Mouse (Mus musculus) liver, adult 2 months (tissue): Measurements from ENCODE around the gene Gpcpd1.

Source experiments
- CTCF ChIP-seq: fragments of 200-500 bp; IDR thresholded peaks from 2 replicates; pipeline ENCODE4 v1.5.1; 2011; ENCODE audit warnings: low read depth, low read length, control low read depth
- POLR2A ChIP-seq: fragments of 200-500 bp; IDR thresholded peaks from 2 replicates; pipeline ENCODE4 v1.6.1; 2011; ENCODE audit warnings: low read length, control low read depth; ENCODE audit not compliant: insufficient read depth; ENCODE audit errors: extremely low read depth

DNA sequence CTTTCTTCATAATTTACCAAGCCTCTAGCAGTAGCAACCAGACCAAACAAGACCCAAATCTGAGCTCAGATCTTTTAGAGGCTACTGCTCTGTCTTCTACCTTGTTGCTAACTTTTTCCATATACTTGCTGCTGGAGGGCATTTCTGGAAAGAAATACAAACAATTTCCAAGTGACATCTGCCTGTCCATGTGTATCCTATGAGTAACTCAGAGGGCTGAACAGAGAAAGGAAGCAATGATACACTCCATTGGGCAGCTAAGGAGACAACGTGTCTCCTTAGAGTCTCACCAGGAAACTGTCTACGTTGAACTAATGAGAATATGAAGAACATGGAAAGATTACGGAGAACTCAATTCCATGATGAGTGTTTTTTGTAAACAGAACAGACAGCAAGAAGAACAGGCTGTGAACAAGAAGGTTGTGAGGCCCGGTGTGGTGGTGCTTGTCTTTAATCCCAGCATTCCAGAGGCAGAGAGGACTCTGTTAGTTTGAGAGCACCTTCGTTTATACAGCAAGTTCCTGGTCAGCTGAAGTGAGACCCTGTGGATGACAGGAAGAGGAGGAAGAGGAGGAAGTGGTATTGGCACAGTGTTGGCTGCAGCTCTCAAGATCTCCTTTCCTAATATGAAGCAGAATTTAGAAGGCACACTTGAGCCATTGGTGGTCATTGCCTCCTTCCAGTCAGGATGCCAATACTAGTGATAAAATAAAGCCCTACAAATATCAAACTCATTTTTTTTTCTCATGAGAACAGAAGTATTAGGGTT is 18.4 kb upstream of the Gpcpd1 start:
- no peak for TF ChIP-seq CTCF
- no peak for TF ChIP-seq POLR2A
